In the genomic region with DNA sequence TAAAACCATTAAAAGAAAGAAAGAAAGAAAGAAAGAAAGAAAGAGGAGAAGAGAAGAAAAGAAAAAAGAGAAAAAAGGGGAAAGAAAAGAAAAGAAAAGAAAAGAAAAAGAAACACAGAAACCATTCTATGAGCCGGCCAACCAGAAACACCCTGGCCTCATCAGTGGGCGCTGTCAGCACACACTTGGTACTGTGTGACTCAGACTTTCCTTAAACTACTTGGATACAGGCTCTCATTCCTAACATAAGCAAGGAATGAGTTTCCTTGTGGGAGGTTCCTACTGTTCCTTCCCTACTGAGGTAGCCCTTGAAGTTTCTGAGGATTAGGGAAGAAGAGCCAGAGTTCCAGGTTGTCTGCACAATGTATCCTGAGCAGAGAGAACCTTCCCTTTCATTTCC, we compare ENCODE assay signal across 9 mouse cellular contexts. TPM values are rescaled to one million over a fixed set of nuclear protein-coding genes. Genes with fewer than 3 reads are reported as not detected.
A peak's percentile ranks its signal among the peaks of the same experiment; 100 is the strongest.
DNase-seq lines count a peak whose midpoint lies in the region; ATAC-seq and TF ChIP-seq lines count a peak whose summit lies in the region.
"Had no signal": no experiment of that assay in that cellular context is flagged by ENCODE, and none has a peak within 500 bp of the region (broad histone marks: within the 10 kb centered on the region; RNA-seq: fewer than 3 reads in every experiment).

No protein-coding gene starts in this region.

- DNase-seq in frontal cortex, postnatal 14 days (ENCODE audit: low spot score in 2 of 2) = no peak
- DNase-seq in 416B (ENCODE audit: low read depth) = peak; percentile 44
- no peak for DNase-seq in forebrain, postnatal 0 days
- DNase-seq in left cerebral cortex, adult 8-10 months (ENCODE audit: low spot score in 2 of 2) = no peak
- DNase-seq in adrenal gland, postnatal 10 days = no peak
- DNase-seq: embryo, embryonic 11 days had no signal

- ATAC-seq in frontal cortex, adult (ENCODE audit: low TSS enrichment) = peak; percentile 88
- ATAC-seq in forebrain, postnatal 0 days = no peak
- ATAC-seq in midbrain, embryonic 16.5 days = no peak
- no peak for ATAC-seq in intestine, postnatal 0 days

- no peak for TF ChIP-seq CTCF in forebrain, postnatal 0 days (IDR thresholded peaks at IDR 0.05; ENCODE audit: low read depth)
- no peak for TF ChIP-seq CTCF in intestine, postnatal 0 days (IDR thresholded peaks at IDR 0.05; ENCODE audit: low read depth)

- H3K27me3 ChIP-seq in forebrain, postnatal 0 days (ENCODE audit: insufficient read depth, low read length) = no peaks in the 10 kb centered on the region
- no peaks in the 10 kb centered on the region for H3K27me3 ChIP-seq in midbrain, embryonic 16.5 days (ENCODE audit: control insufficient read depth, insufficient read depth, low read depth, low read length)
- peaks cover 5% of the 10 kb centered on the region; the same call in 1 of the 2 replicates for H3K27me3 ChIP-seq in intestine, postnatal 0 days (replicated peaks; ENCODE audit: control insufficient read depth, insufficient read depth, low read length)

- H3K4me1 ChIP-seq in forebrain, postnatal 0 days (ENCODE audit: insufficient read depth) = peaks cover 8% of the 10 kb centered on the region
- H3K4me1 ChIP-seq in midbrain, embryonic 16.5 days (ENCODE audit: control insufficient read depth, insufficient read depth, low read length) = peaks cover 24% of the 10 kb centered on the region
- no peaks in the 10 kb centered on the region for H3K4me1 ChIP-seq in intestine, postnatal 0 days (replicated peaks; ENCODE audit: control insufficient read depth, insufficient read depth, low read length)

- H3K9ac ChIP-seq in forebrain, postnatal 0 days = peak overlapping the region; percentile 70; the same call in 1 of the 2 replicates
- H3K9ac ChIP-seq in midbrain, embryonic 16.5 days (ENCODE audit: low read depth, low read length) = peak overlapping the region; percentile 94; the same call in 1 of the 2 replicates
- no peak overlapping the region for H3K9ac ChIP-seq in intestine, postnatal 0 days (ENCODE audit: low read depth, low read length)

- no peaks in the 10 kb centered on the region for H3K9me3 ChIP-seq in forebrain, postnatal 0 days (ENCODE audit: low read length)
- H3K9me3 ChIP-seq in midbrain, embryonic 16.5 days (replicated peaks; ENCODE audit: control insufficient read depth, low read length, poor library complexity, severe bottlenecking) = no peaks in the 10 kb centered on the region
- H3K9me3 ChIP-seq in intestine, postnatal 0 days (ENCODE audit: control insufficient read depth) = no peaks in the 10 kb centered on the region

- no peaks in the 10 kb centered on the region for H3K36me3 ChIP-seq in forebrain, postnatal 0 days (ENCODE audit: insufficient read depth)
- H3K36me3 ChIP-seq in midbrain, embryonic 16.5 days (ENCODE audit: control insufficient read depth, insufficient read depth, low read length) = no peaks in the 10 kb centered on the region
- no peaks in the 10 kb centered on the region for H3K36me3 ChIP-seq in intestine, postnatal 0 days (ENCODE audit: control insufficient read depth, insufficient read depth)

- peak overlapping the region; percentile 81 for H3K4me3 ChIP-seq in forebrain, postnatal 0 days (ENCODE audit: low read depth, low read length)
- peak overlapping the region; percentile 88 for H3K4me3 ChIP-seq in midbrain, embryonic 16.5 days (ENCODE audit: low read depth, low read length)
- H3K4me3 ChIP-seq in intestine, postnatal 0 days (ENCODE audit: low read depth, low read length) = no peak overlapping the region

- peak overlapping the region; percentile 65 for H3K4me2 ChIP-seq in forebrain, postnatal 0 days (ENCODE audit: low read depth)
- H3K4me2 ChIP-seq in midbrain, embryonic 16.5 days (ENCODE audit: low read length) = peak overlapping the region; percentile 83
- no peak overlapping the region for H3K4me2 ChIP-seq in intestine, postnatal 0 days (replicated peaks; ENCODE audit: low read depth)

- WGBS in forebrain, postnatal 0 days = 73% methylated on average over 2 of the region's 2 CpGs
- 90% methylated on average over 2 of the region's 2 CpGs for WGBS in midbrain, embryonic 16.5 days
- 58% methylated on average over 2 of the region's 2 CpGs for WGBS in intestine, postnatal 0 days

- peak overlapping the region; percentile 90 for H3K27ac ChIP-seq in forebrain, postnatal 0 days (ENCODE audit: low read depth, low read length)
- H3K27ac ChIP-seq in midbrain, embryonic 16.5 days (ENCODE audit: low read length) = peak overlapping the region; percentile 95
- no peak overlapping the region for H3K27ac ChIP-seq in intestine, postnatal 0 days (ENCODE audit: low read depth, low read length)

RNA-seq across cellular contexts. Expression of gene Spire2, which starts 1.2 kb away (rescaled TPM):
- total RNA-seq in forebrain, postnatal 0 days (2014; rRNA removed) = 37.0 and 37.8 TPM in 2 replicates
- polyA plus RNA-seq in forebrain, postnatal 0 days (2015; fragmentation: Nextera tagmentation; extraction: Ambion mirVana) = 21.3 and 24.2 TPM in 2 replicates
- 39.1 and 42.3 TPM in 2 replicates for polyA plus RNA-seq in midbrain, embryonic 16.5 days (2015; fragmentation: Nextera tagmentation; extraction: Ambion mirVana)
- 1.8 and 2.5 TPM in 2 replicates for polyA plus RNA-seq in intestine, postnatal 0 days (2015; fragmentation: Nextera tagmentation; extraction: Ambion mirVana)
- total RNA-seq in left cerebral cortex, adult 8-10 months (2022) = 10 to 100 TPM; 17.3 to 19.0 (median 18.1) TPM
- total RNA-seq in adrenal gland, postnatal 10 days (2021) = 1 to 10 TPM; 2.0 to 2.5 TPM

RNA-seq across cellular contexts. Expression of gene Fanca, which starts 12.9 kb away (rescaled TPM):
- total RNA-seq in forebrain, postnatal 0 days (2014; rRNA removed) = 5.0 and 5.6 TPM in 2 replicates
- 2.6 and 2.7 TPM in 2 replicates for polyA plus RNA-seq in forebrain, postnatal 0 days (2015; fragmentation: Nextera tagmentation; extraction: Ambion mirVana)
- 5.0 and 5.4 TPM in 2 replicates for polyA plus RNA-seq in midbrain, embryonic 16.5 days (2015; fragmentation: Nextera tagmentation; extraction: Ambion mirVana)
- 5.3 and 7.8 TPM in 2 replicates for polyA plus RNA-seq in intestine, postnatal 0 days (2015; fragmentation: Nextera tagmentation; extraction: Ambion mirVana)
- total RNA-seq in left cerebral cortex, adult 8-10 months (2022) = 1 to 10 TPM; 1.3 to 2.8 (median 2.2) TPM
- total RNA-seq in adrenal gland, postnatal 10 days (2021) = 10 to 100 TPM in 1 of 2 experiments, 1 to 10 TPM in 1; 7.7 to 10.6 TPM

RNA-seq across cellular contexts. Expression of gene Tcf25, which starts 42.3 kb away (rescaled TPM):
- 434 and 487 TPM in 2 replicates for total RNA-seq in forebrain, postnatal 0 days (2014; rRNA removed)
- polyA plus RNA-seq in forebrain, postnatal 0 days (2015; fragmentation: Nextera tagmentation; extraction: Ambion mirVana) = 275 and 296 TPM in 2 replicates
- 338 and 394 TPM in 2 replicates for polyA plus RNA-seq in midbrain, embryonic 16.5 days (2015; fragmentation: Nextera tagmentation; extraction: Ambion mirVana)
- polyA plus RNA-seq in intestine, postnatal 0 days (2015; fragmentation: Nextera tagmentation; extraction: Ambion mirVana) = 147 and 178 TPM in 2 replicates
- 100 to 1,000 TPM; 555 to 559 (median 558) TPM for total RNA-seq in left cerebral cortex, adult 8-10 months (2022)
- total RNA-seq in adrenal gland, postnatal 10 days (2021) = 100 to 1,000 TPM; 177 TPM

Comparison
In these comparisons a context has a peak if more than half of its experiments do, and no peak if none do; other contexts are left out.
1. RNA of gene Spire2, which starts 1.2 kb away (total RNA-seq): 37.0 to 37.8 TPM in forebrain, postnatal 0 days and 17.3 to 19.0 TPM in left cerebral cortex, adult 8-10 months; 2.0 to 2.5 TPM in adrenal gland, postnatal 10 days; every median in the first group is over 4 times any median in the second.